Mouse (Mus musculus): Measurements from ENCODE around the gene Gm6121.
"Not testable (repeated sequence)": the region's sequence is repeated elsewhere in the genome, so short reads cannot be mapped to it uniquely, and the experiment has no call there.

Gene Gm6121

DNA sequence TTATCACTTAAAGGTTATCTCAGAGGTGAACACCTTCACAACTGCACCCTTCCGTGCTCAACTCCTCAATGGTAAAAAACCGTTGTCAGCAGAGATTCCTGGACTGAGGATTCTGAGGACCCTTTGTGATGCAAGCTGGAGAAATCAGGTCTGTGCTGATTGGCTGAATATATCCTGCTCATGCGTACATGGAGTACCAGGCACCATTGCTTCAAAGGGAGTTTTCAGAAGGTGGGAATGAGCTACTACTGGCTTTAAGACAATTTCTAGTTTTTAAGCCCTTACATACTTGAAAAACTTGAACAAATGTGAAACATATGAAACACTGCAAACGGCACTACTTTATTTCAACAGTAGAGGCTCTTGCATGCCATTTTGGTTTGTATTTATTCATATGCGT lies at the start of gene Gm6121:
Gene Gm6121, minus strand, starts transcription at position 101 of the 400 bp plus-strand sequence.
- not testable (repeated sequence) for DNase-seq
